ENCODE assay signal across 8 mouse cellular contexts in genomic region chr14:76948948-76949347, GRCm38 (mm10).
A peak's percentile ranks its signal among the peaks of the same experiment; 100 is the strongest.
DNase-seq lines count a peak whose midpoint lies in the region; ATAC-seq and TF ChIP-seq lines count a peak whose summit lies in the region.

No protein-coding gene starts in this region.

- H3K9me3 ChIP-seq in heart, postnatal 0 days (replicated peaks; ENCODE audit: control insufficient read depth, low read length), result no peaks in the 10 kb centered on the region
- no peaks in the 10 kb centered on the region for H3K9me3 ChIP-seq in limb, embryonic 14.5 days (ENCODE audit: control insufficient read depth, low read length)
- H3K9me3 ChIP-seq in stomach, embryonic 16.5 days (replicated peaks; ENCODE audit: control insufficient read depth, low read length), result no peaks in the 10 kb centered on the region
- H3K9me3 ChIP-seq in forebrain, embryonic 11.5 days (ENCODE audit: control insufficient read depth, low read length), result no peaks in the 10 kb centered on the region

- no peak for TF ChIP-seq CTCF in heart, postnatal 0 days (IDR thresholded peaks at IDR 0.05; ENCODE audit: low read depth)

- ATAC-seq in heart, postnatal 0 days (ENCODE audit: insufficient read depth, low read depth), result no peak
- ATAC-seq in limb, embryonic 14.5 days (ENCODE audit: low FRiP score, low read depth), result peak; percentile 37; the same call in 1 of the 2 replicates
- peak; percentile 82 for ATAC-seq in stomach, embryonic 16.5 days (ENCODE audit: insufficient read depth, low FRiP score)
- ATAC-seq in forebrain, embryonic 11.5 days (replicated peaks; ENCODE audit: low FRiP score), result no peak

- H3K27ac ChIP-seq in heart, postnatal 0 days (ENCODE audit: low read depth), result peak overlapping the region; percentile 85
- peak overlapping the region; percentile 39; the same call in 1 of the 2 replicates for H3K27ac ChIP-seq in limb, embryonic 14.5 days (replicated peaks; ENCODE audit: low read depth, low read length)
- H3K27ac ChIP-seq in stomach, embryonic 16.5 days (ENCODE audit: low read length), result peak overlapping the region; percentile 22; the same call in 1 of the 2 replicates
- no peak overlapping the region for H3K27ac ChIP-seq in forebrain, embryonic 11.5 days (ENCODE audit: low read depth, low read length)

- H3K27me3 ChIP-seq in heart, postnatal 0 days (ENCODE audit: control insufficient read depth, insufficient read depth, low read length), result no peaks in the 10 kb centered on the region
- no peaks in the 10 kb centered on the region for H3K27me3 ChIP-seq in limb, embryonic 14.5 days (ENCODE audit: control insufficient read depth, insufficient read depth, low read length)
- H3K27me3 ChIP-seq in stomach, embryonic 16.5 days (ENCODE audit: control insufficient read depth, insufficient read depth, low read length), result no peaks in the 10 kb centered on the region
- no peaks in the 10 kb centered on the region for H3K27me3 ChIP-seq in forebrain, embryonic 11.5 days (ENCODE audit: control insufficient read depth, insufficient read depth, low read length)

- peak; percentile 83 to 88 for DNase-seq in adrenal gland, adult (ENCODE audit: inconsistent age in 2 of 2, low spot score in 1 of 2)
- DNase-seq in adrenal gland, postnatal 4 days (ENCODE audit: low spot score in 2 of 2), result no peak
- DNase-seq in adrenal gland, postnatal 36 days, result peak; percentile 71 to 77
- peak; percentile 37 for DNase-seq in heart, postnatal 0 days (ENCODE audit: low spot score)
- peak; percentile 30 for DNase-seq in limb, embryonic 14.5 days (ENCODE audit: low spot score)
- DNase-seq in yolk sac, embryonic 10.5 days (ENCODE audit: low spot score), result no peak
- no peak for DNase-seq in forebrain, embryonic 11.5 days (ENCODE audit: low spot score)

- no peak for TF ChIP-seq POLR2A in limb, embryonic 14.5 days (IDR thresholded peaks at IDR 0.05; ENCODE audit: borderline replicate concordance, extremely low read depth, insufficient read depth, insufficient read length)

- 32% methylated on average over 3 of the region's 3 CpGs for WGBS in heart, postnatal 0 days
- WGBS in limb, embryonic 14.5 days, result 13% methylated on average over 3 of the region's 3 CpGs
- 40% methylated on average over 3 of the region's 3 CpGs for WGBS in stomach, embryonic 16.5 days
- WGBS in forebrain, embryonic 11.5 days, result 75% methylated on average over 3 of the region's 3 CpGs

- H3K9ac ChIP-seq in heart, postnatal 0 days (replicated peaks; ENCODE audit: low read depth, low read length), result 0 out of 2 replicates have a peak overlapping the region, but pooled peaks have one; percentile 5
- no peak overlapping the region for H3K9ac ChIP-seq in limb, embryonic 14.5 days (ENCODE audit: low read depth, low read length, severe bottlenecking)
- no peak overlapping the region for H3K9ac ChIP-seq in stomach, embryonic 16.5 days (ENCODE audit: low read length)
- no peak overlapping the region for H3K9ac ChIP-seq in forebrain, embryonic 11.5 days (ENCODE audit: low read length)

- H3K4me2 ChIP-seq in heart, postnatal 0 days (ENCODE audit: low read depth, low read length), result no peak overlapping the region
- no peak overlapping the region for H3K4me2 ChIP-seq in limb, embryonic 14.5 days (replicated peaks; ENCODE audit: low read depth, low read length, severe bottlenecking)
- no peak overlapping the region for H3K4me2 ChIP-seq in stomach, embryonic 16.5 days (ENCODE audit: low read depth, low read length)
- H3K4me2 ChIP-seq in forebrain, embryonic 11.5 days (ENCODE audit: low read depth, low read length, severe bottlenecking), result no peak overlapping the region

- H3K4me3 ChIP-seq in heart, postnatal 0 days (ENCODE audit: low read depth, low read length), result no peak overlapping the region
- no peak overlapping the region for H3K4me3 ChIP-seq in limb, embryonic 14.5 days (replicated peaks; ENCODE audit: low read length)
- H3K4me3 ChIP-seq in stomach, embryonic 16.5 days (replicated peaks; ENCODE audit: low read length), result no peak overlapping the region
- no peak overlapping the region for H3K4me3 ChIP-seq in forebrain, embryonic 11.5 days (ENCODE audit: low read depth, low read length)

- H3K36me3 ChIP-seq in heart, postnatal 0 days (replicated peaks; ENCODE audit: control insufficient read depth, insufficient read depth, low read length), result no peaks in the 10 kb centered on the region
- no peaks in the 10 kb centered on the region for H3K36me3 ChIP-seq in limb, embryonic 14.5 days (ENCODE audit: control insufficient read depth, insufficient read depth, low read length)
- H3K36me3 ChIP-seq in stomach, embryonic 16.5 days (ENCODE audit: control insufficient read depth, insufficient read depth, low read length), result no peaks in the 10 kb centered on the region
- H3K36me3 ChIP-seq in forebrain, embryonic 11.5 days (ENCODE audit: control insufficient read depth, insufficient read depth, low read length), result no peaks in the 10 kb centered on the region

- no peak for TF ChIP-seq EP300 in heart, postnatal 0 days (IDR thresholded peaks at IDR 0.05; ENCODE audit: low read depth)

- peaks cover 53% of the 10 kb centered on the region for H3K4me1 ChIP-seq in heart, postnatal 0 days (ENCODE audit: control insufficient read depth, insufficient read depth)
- peaks cover 23% of the 10 kb centered on the region for H3K4me1 ChIP-seq in limb, embryonic 14.5 days (ENCODE audit: control insufficient read depth, insufficient read depth, low read length)
- H3K4me1 ChIP-seq in stomach, embryonic 16.5 days (ENCODE audit: control insufficient read depth, insufficient read depth, low read length), result peaks cover 7% of the 10 kb centered on the region
- no peaks in the 10 kb centered on the region for H3K4me1 ChIP-seq in forebrain, embryonic 11.5 days (replicated peaks; ENCODE audit: control insufficient read depth, insufficient read depth, low read length)

Comparison
In these comparisons a context has a peak if more than half of its experiments do, and no peak if none do; other contexts are left out.
1. DNase-seq: peak in adrenal gland, adult (2 of 2), adrenal gland, postnatal 36 days (2 of 2), heart, postnatal 0 days (single experiment) and limb, embryonic 14.5 days (single experiment); none in adrenal gland, postnatal 4 days (0 of 2), yolk sac, embryonic 10.5 days (single experiment) and forebrain, embryonic 11.5 days (single experiment).
2. ATAC-seq: peak in limb, embryonic 14.5 days (single experiment) and stomach, embryonic 16.5 days (single experiment); none in heart, postnatal 0 days (single experiment) and forebrain, embryonic 11.5 days (single experiment).